Mouse (Mus musculus): ENCODE results near the gene Cnga2.

GRCm38 (mm10) chrX:71968816-71969215 lies 22.8 kb upstream of the Cnga2 start:
- TF ChIP-seq CTCF (IDR thresholded peaks at IDR 0.05; ENCODE audit: control insufficient read depth, insufficient read depth, insufficient read length) = no peak
- TF ChIP-seq MYOG (IDR thresholded peaks at IDR 0.05; ENCODE audit: control insufficient read depth, extremely low read depth, insufficient read length) = no peak
- TF ChIP-seq USF1 (IDR thresholded peaks at IDR 0.05; ENCODE audit: low read depth) = no peak
- TF ChIP-seq MAX (IDR thresholded peaks at IDR 0.05) = no peak
- no peak for TF ChIP-seq MYOD1 (IDR thresholded peaks at IDR 0.05; ENCODE audit: control insufficient read depth, insufficient read length, low read depth)
- no peak for TF ChIP-seq CEBPB (IDR thresholded peaks at IDR 0.05; ENCODE audit: low read depth)

Data from C2C12 (cell line).